Mouse (Mus musculus) kidney, adult 18-20 months (tissue): ENCODE data around the gene Atp6v0e.

Source experiments
- DNase-seq: peaks from one replicate; pipeline ENCODE4 v3.0.0; 2021

Atp6v0e gene

GRCm38 (mm10) chr17:26643456-26643855 is 19.6 kb upstream of the Atp6v0e start:
- DNase-seq = no peak

GRCm38 (mm10) chr17:26643993-26644392 is 19.0 kb upstream of the Atp6v0e start:
- no peak for DNase-seq

DNA sequence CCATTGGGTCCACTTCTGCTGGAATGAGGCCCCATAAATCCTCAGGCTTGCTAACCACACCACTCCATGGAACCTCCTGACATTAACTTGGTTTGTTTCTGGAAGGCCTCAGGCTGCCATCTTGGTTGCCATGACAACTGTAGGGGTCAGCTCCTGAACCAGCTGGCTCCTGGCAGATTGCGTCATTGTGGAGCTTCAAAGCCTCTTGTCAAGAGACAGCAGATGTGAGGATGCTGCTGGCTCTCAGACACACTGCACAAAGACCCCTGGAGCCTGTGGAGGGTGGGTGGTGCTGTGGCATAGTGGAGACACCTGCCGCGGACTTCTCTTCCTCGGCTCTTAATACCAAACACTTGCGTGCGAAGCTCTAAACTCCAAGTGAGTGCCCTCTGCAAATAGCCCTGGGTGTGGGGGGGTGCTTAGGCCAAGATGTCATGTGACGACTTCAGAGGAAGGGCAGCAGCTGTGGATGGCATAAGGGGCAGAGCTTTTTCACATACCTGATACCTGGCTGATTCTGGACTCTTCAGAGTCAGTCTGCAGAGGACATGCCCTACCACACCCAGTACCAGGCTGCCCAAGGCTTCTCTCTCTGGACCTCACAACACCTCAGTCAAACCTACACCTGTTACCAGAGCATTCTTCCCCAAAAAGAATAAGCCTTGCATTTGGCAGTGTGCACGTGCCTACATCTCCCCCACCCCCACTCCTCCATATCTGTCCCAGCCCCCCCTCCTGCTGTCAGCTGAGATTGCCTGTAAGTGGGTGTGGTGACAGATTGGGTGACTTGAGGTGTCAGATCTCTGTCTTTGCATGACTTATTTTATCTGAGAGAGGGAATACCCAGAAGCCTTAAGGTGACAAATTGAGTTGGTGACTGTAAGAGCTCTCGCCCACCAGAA is 18.3 kb upstream of the Atp6v0e start:
- DNase-seq = no peak

DNA sequence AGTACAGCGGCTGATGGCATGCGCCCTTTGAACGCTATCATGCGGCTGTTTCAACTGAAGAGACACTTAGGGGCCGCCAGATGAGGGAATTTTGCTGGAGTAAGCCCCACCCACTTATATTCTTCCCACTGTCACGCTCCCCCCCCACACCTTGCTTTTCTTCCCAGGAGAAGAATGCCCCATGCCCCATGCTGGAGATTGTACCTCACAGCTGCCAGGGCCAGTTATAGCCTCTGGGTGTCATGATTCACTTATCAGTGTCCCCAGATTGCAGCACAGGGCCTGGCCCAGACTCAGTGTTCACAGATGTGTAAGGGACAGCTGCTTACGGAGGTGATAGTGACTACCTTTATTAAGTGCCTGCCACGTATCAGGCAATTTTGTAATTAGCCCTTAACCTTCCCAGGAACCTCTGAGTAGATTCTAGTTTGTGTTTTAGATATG is 17.6 kb upstream of the Atp6v0e start:
- DNase-seq = no peak

- DNase-seq = no peak
Measured at GRCm38 (mm10) chr17:26647283-26647682, 15.7 kb upstream of the Atp6v0e start.

DNA sequence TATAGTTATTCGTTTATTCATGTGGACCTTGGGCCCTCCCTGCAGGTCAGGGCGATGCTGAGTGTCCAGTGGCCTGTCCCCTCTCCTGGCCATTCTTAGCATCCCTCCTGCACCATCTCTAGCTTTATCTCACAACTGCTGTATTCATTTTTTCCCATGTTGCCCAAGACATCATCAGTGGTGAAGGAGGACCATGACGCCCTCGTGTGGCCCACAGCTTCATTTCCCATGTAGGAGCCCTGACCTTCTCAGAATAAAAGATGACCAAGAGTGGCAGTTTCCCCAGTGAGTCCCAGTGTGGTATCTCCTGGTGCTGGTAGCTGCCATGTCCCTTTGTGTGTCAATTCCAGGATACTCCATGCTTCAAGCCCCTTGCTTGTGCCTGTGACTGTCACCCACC is 13.5 kb upstream of the Atp6v0e start:
- no peak for DNase-seq

GRCm38 (mm10) chr17:26650451-26651363 is 12.3 kb upstream of the Atp6v0e start:
- DNase-seq = no peak

GRCm38 (mm10) chr17:26658854-26659572 is 4.0 kb upstream of the Atp6v0e start:
- no peak for DNase-seq

GRCm38 (mm10) chr17:26659573-26659915 is 3.5 kb upstream of the Atp6v0e start:
- no peak for DNase-seq

DNA sequence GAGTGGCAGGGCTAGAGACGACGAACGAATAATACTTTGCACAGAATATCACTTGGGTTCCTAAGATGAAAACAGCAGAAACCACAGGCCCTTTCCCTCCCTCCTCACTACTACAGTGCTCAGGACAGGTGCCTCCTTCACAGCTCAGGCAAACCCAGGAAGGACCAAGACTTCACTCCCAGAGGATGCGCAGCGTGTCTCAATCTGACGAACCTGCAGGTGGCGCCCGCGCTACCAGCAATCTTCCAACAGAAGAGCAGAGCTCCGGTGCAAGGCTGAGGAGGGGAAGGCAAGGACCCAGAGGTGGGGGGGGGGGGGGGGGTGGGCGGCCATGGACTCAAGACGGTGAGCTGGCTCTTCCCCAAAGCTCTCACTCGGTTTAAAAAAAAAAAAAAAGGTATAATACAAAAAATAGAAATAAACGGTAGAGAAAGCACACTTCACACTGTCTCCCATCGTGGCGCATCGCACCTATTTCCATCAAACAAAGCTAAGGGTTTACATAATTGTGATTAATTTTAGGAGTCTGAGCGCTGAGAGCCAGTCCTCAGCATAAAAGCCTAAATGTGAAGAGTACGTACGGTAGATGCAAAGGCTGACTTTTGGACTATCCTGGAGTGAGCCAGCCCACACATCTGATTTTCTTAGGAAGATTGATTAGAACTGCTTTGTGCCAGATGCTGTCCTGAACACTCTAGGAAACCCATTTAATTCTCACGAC is 2.7 kb upstream of the Atp6v0e start:
- DNase-seq = peak; percentile 85

DNA sequence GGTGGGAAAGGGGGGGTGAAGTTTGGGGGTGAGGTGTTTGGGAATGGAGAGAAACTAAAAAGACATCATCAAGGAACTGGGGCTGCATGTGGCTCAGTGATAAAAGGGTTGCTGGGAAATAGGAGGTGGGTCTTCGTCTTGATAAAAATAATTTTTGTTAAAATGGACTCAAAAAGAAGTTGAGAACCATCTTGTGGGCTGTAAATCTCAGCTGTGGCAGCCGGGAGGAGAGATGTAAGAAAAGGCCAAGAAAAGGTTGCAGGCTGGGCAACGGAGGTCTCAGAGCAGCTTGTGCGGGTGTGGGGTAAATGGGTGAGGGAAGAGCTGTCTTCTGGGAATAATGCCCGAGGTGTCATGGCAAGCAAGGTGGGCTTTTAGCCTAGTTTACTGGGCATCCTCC is 827 bp upstream of the Atp6v0e start:
- DNase-seq = no peak

- no peak for DNase-seq
Measured at GRCm38 (mm10) chr17:26665600-26665999, 2.6 kb downstream of the Atp6v0e start.

- no peak for DNase-seq
Measured at GRCm38 (mm10) chr17:26671268-26671667, 8.2 kb downstream of the Atp6v0e start.

DNA sequence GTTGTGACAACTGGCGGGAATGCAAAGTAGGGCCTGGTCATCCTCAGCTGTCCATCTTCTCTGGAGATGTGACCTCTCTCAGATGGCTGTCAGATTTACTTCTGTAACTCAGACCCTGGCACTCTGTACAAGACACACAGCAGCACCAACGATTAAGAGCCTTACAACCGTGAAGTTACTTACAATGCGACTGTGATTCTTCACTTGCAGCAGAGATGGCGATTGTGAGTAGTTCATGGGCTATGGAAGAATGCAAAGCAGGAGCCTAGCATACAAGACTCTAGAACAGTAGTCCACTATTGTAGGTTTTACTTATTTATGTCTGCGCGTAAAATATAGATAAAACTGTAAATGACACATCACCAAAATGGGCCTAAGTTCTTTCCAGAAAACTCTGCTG is 12.8 kb downstream of the Atp6v0e start:
- DNase-seq = no peak

DNA sequence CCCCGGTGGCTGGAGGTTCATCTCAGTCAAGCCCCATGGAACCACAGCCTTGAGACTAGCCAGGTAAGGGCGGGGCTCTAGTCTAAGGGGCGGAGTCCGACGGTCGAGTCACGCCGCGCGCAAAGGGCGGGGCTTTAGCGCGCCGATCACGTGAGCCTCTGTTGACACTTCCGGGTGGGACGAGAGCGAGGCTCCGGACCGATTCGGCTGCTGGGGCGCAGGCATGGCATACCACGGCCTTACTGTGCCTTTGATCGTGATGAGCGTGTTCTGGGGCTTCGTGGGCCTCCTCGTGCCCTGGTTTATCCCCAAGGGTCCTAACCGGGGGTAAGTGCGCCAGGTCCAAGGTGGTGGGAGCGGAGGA is 13.2 kb downstream of the Atp6v0e start:
- peak; percentile 94 for DNase-seq

DNA sequence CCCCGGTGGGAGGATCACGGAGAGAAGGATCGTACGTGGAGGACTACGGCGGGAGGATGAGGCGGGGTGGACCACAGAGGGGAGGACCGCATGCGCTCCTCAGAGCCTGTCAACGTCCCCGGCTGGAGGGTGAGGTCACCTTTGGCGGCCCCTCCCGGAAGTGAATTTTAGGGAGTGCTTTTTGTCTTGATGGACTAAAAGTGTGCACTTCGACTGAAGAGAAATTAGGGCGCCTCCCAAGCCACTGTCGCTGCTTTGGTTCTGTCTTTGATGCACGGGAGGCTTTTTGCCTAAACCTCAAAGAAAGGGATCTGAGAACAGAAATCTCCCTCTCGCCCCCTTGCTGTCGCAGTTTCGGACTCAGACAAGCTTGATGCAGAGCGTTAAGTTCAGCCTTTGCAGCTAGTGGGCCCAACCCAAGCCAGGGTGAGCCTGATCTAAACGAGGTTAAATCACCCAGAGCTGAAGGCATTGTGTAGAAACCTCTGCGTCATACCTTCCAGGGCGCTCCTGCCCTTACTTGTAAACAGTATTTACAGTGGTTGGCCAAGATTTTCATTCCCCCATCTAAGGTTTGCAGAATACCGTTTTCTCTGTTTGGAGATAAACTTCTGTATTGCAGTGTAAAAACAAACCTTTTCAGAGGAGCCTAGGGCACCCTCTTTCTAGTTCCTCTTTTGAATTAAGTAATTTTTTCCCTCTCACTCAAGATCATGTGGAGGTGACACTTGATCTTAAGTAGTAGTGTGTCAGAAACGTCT is 13.8 kb downstream of the Atp6v0e start:
- no peak for DNase-seq

DNA sequence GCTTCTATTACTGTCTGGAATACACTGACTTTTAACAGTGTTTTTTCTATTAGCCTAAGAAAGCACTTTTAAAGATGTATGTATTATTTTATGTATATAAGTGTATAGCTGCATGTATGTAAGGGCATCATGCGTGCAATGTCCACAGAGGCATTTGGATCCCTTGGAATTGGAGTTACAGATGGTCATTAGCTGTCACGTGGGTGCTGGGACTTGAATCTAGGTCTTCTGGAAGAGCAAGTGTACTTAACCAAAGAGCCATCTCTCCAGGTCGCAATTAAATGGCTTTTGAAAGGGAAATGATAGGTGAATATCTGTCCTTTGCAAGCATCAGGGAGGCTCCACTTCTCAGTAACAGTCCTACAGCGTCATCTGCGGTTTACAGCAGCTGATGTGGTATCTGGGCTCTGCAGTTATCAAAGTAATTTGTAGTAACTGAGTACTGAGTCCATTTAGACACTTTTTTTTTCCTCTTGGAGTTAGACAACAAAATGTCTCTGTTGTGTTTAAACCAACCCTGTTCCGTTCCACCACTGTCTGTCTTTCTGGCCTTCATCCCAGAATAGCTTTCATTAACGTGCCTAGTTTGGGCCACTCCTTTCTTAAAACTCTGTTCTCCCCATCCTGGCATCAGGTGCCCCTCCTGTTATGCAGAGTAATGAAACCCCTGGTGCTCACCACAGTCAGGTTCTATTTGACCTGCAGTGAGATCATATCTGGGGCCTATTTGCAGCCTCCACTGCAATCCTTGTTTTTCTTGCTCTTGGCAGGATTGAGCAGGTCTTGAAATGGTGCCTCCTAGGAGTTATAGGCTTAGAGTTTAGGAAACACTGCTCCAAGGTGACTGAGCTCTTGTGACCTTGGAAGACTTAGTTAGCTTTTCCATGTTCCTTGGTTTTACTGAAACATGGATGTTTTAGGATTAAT is 14.9 kb downstream of the Atp6v0e start:
- DNase-seq = no peak

GRCm38 (mm10) chr17:26681276-26681675 is 18.2 kb downstream of the Atp6v0e start:
- DNase-seq = no peak

- no peak for DNase-seq
Measured at GRCm38 (mm10) chr17:26686334-26687000, 23.4 kb downstream of the Atp6v0e start.
